Mouse (Mus musculus) intestine, embryonic 15.5 days (tissue): ENCODE data around the gene Kat8. TPM values are rescaled to one million over a fixed set of nuclear protein-coding genes. Genes with fewer than 3 reads are reported as not detected.

Source experiments
- ATAC-seq: fragments of 200-750 bp; cut with Nextera tagmentation; 2 replicates; pipeline ENCODE4 v1.8.0; 2017; ENCODE audit warnings: moderate TSS enrichment, moderate library complexity
- H3K27ac ChIP-seq: fragments of 300-500 bp; sonication (generic); 2 replicates; pipeline ENCODE4 v1.5.1; 2015; ENCODE audit warnings: mild to moderate bottlenecking, inconsistent platforms
- H3K27me3 ChIP-seq: fragments of 300-500 bp; sonication (generic); replicated peaks from 2 replicates; pipeline ENCODE4 v1.6.1; 2015; ENCODE audit warnings: inconsistent platforms
- H3K36me3 ChIP-seq: fragments of 300-500 bp; sonication (generic); 2 replicates; pipeline ENCODE4 v1.6.1; 2015; ENCODE audit warnings: inconsistent platforms
- H3K4me1 ChIP-seq: fragments of 300-500 bp; sonication (generic); replicated peaks from 2 replicates; pipeline ENCODE4 v1.6.1; 2015; ENCODE audit warnings: inconsistent platforms
- H3K4me2 ChIP-seq: fragments of 300-500 bp; sonication (generic); replicated peaks from 2 replicates; pipeline ENCODE4 v1.6.1; 2015; ENCODE audit warnings: mild to moderate bottlenecking, inconsistent platforms
- H3K4me3 ChIP-seq: fragments of 300-500 bp; sonication (generic); replicated peaks from 2 replicates; pipeline ENCODE4 v1.5.1; 2015; ENCODE audit warnings: inconsistent platforms
- H3K9ac ChIP-seq: fragments of 300-500 bp; sonication (generic); 2 replicates; pipeline ENCODE4 v1.6.1; 2015; ENCODE audit warnings: inconsistent platforms
- H3K9me3 ChIP-seq: fragments of 300-500 bp; sonication (generic); 2 replicates; pipeline ENCODE4 v1.6.1; 2016; ENCODE audit warnings: inconsistent platforms
- WGBS: fragments of 180-500 bp; shearing (Covaris S2); methylation state at CpG from one replicate; pipeline ENCODE4 v1.1.7; 2015; 5-methylcytosine and 5-hydroxymethylcytosine counted together
- polyA plus RNA-seq: library from polyadenylated mRNA; unstranded; fragments of >200 nt; fragmentation: Nextera tagmentation; extraction: Ambion mirVana; gene quantifications from 2 replicates; pipeline ENCODE4 v1.2.1, GENCODE M21; 2015

The Kat8 gene
- polyA plus RNA-seq, 1 experiment from 2014 or later: 31.7 TPM

GRCm38 (mm10) chr7:127899997-127900396, 12.3 kb upstream of the Kat8 start:
- Histone ChIP-seq H3K4me3 (no peak overlapping the region), H3K36me3 (no peaks in the 10 kb centered on the region), H3K4me1 (peaks cover 15% of the 10 kb centered on the region), H3K27me3 (no peaks in the 10 kb centered on the region), H3K4me2 (peak overlapping the region; percentile 41), H3K9me3 (no peaks in the 10 kb centered on the region), H3K27ac (peak overlapping the region; percentile 90), H3K9ac (no peak overlapping the region)
- WGBS: 31% methylated on average over 7 of the region's 7 CpGs
- ATAC-seq: peak; percentile 42

- no peaks in the 10 kb centered on the region for H3K9me3 ChIP-seq
- ATAC-seq: no peak
- no peak overlapping the region for H3K4me3 ChIP-seq
- no peaks in the 10 kb centered on the region for H3K27me3 ChIP-seq
- H3K4me2 ChIP-seq: no peak overlapping the region
- no peak overlapping the region for H3K9ac ChIP-seq
- H3K27ac ChIP-seq: no peak overlapping the region
- H3K36me3 ChIP-seq: peaks cover 14% of the 10 kb centered on the region
- WGBS: 78% methylated on average over 2 of the region's 2 CpGs
- peaks cover 20% of the 10 kb centered on the region for H3K4me1 ChIP-seq
Observed at GRCm38 (mm10) chr7:127901772-127902171, 10.5 kb upstream of the Kat8 start.

GRCm38 (mm10) chr7:127903971-127904796, 8.1 kb upstream of the Kat8 start, which contains the start of gene Bckdk:
Gene Bckdk (plus strand): TSS chr7:127904082.
- WGBS: 5% methylated on average over 38 of the region's 38 CpGs
- H3K4me3 ChIP-seq: peak within 1 kb of the TSS; percentile 77
- H3K4me1 ChIP-seq: peaks cover 20% of the 10 kb centered on the region
- H3K9ac ChIP-seq: peak within 1 kb of the TSS; percentile 92
- peaks cover 31% of the 10 kb centered on the region for H3K36me3 ChIP-seq
- peak; percentile 86 for ATAC-seq
- H3K4me2 ChIP-seq: peak within 1 kb of the TSS; percentile 80
- H3K9me3 ChIP-seq: no peaks in the 10 kb centered on the region
- no peaks in the 10 kb centered on the region for H3K27me3 ChIP-seq
- peak within 1 kb of the TSS; percentile 84 for H3K27ac ChIP-seq

GRCm38 (mm10) chr7:127907939-127908338, 4.4 kb upstream of the Kat8 start:
- no peak overlapping the region for H3K4me2 ChIP-seq
- H3K9ac ChIP-seq: no peak overlapping the region
- no peaks in the 10 kb centered on the region for H3K27me3 ChIP-seq
- H3K27ac ChIP-seq: no peak overlapping the region
- no peak overlapping the region for H3K4me3 ChIP-seq
- 95% methylated on average over 12 of the region's 12 CpGs for WGBS
- H3K4me1 ChIP-seq: peaks cover 16% of the 10 kb centered on the region
- H3K36me3 ChIP-seq: peaks cover 37% of the 10 kb centered on the region
- H3K9me3 ChIP-seq: no peaks in the 10 kb centered on the region
- ATAC-seq: no peak

- no peaks in the 10 kb centered on the region for H3K9me3 ChIP-seq
- WGBS: 88% methylated on average over 4 of the region's 4 CpGs
- ATAC-seq: no peak
- no peaks in the 10 kb centered on the region for H3K27me3 ChIP-seq
- no peak overlapping the region for H3K27ac ChIP-seq
- peaks cover 19% of the 10 kb centered on the region for H3K4me1 ChIP-seq
- peaks cover 37% of the 10 kb centered on the region for H3K36me3 ChIP-seq
- no peak overlapping the region for H3K9ac ChIP-seq
- H3K4me2 ChIP-seq: no peak overlapping the region
- no peak overlapping the region for H3K4me3 ChIP-seq
Observed at GRCm38 (mm10) chr7:127908656-127909055, 3.7 kb upstream of the Kat8 start.

GRCm38 (mm10) chr7:127912938-127913337, 622 bp downstream of the Kat8 start:
- WGBS: 15% methylated on average over 4 of the region's 4 CpGs
- H3K36me3 ChIP-seq: peaks cover 20% of the 10 kb centered on the region
- 0 out of 2 replicates have a peak, but pooled peaks cover 6% of the 10 kb centered on the region for H3K4me1 ChIP-seq
- H3K4me2 ChIP-seq: peak overlapping the region; percentile 66
- H3K27me3 ChIP-seq: no peaks in the 10 kb centered on the region
- H3K27ac ChIP-seq: peak overlapping the region; percentile 80; the same call in 1 of the 2 replicates
- peak overlapping the region; percentile 80 for H3K9ac ChIP-seq
- no peaks in the 10 kb centered on the region for H3K9me3 ChIP-seq
- H3K4me3 ChIP-seq: peak overlapping the region; percentile 75
- no peak for ATAC-seq

GRCm38 (mm10) chr7:127915293-127915692, 3.0 kb downstream of the Kat8 start:
- H3K27ac ChIP-seq: no peak overlapping the region
- H3K9ac ChIP-seq: no peak overlapping the region
- 0 out of 2 replicates have a peak, but pooled peaks cover 3% of the 10 kb centered on the region for H3K4me1 ChIP-seq
- H3K4me3 ChIP-seq: no peak overlapping the region
- no peaks in the 10 kb centered on the region for H3K27me3 ChIP-seq
- H3K4me2 ChIP-seq: no peak overlapping the region
- 87% methylated on average over 12 of the region's 12 CpGs for WGBS
- peaks cover 6% of the 10 kb centered on the region for H3K36me3 ChIP-seq
- no peaks in the 10 kb centered on the region for H3K9me3 ChIP-seq
- ATAC-seq: no peak

GRCm38 (mm10) chr7:127918203-127918602, 5.9 kb downstream of the Kat8 start:
- Histone ChIP-seq H3K9me3 (no peaks in the 10 kb centered on the region), H3K9ac (no peak overlapping the region), H3K4me2 (no peak overlapping the region), H3K4me3 (no peak overlapping the region), H3K27me3 (no peaks in the 10 kb centered on the region), H3K4me1 (peaks cover 5% of the 10 kb centered on the region; the same call in 1 of the 2 replicates), H3K27ac (no peak overlapping the region), H3K36me3 (peaks cover 6% of the 10 kb centered on the region)
- WGBS: 53% methylated on average over 3 of the region's 3 CpGs
- no peak for ATAC-seq

- no peak overlapping the region for H3K4me3 ChIP-seq
- H3K36me3 ChIP-seq: peaks cover 6% of the 10 kb centered on the region
- H3K9me3 ChIP-seq: no peaks in the 10 kb centered on the region
- no peak overlapping the region for H3K27ac ChIP-seq
- WGBS: 72% methylated on average over 7 of the region's 7 CpGs
- no peak overlapping the region for H3K4me2 ChIP-seq
- no peak overlapping the region for H3K9ac ChIP-seq
- no peaks in the 10 kb centered on the region for H3K27me3 ChIP-seq
- no peak for ATAC-seq
- H3K4me1 ChIP-seq: peaks cover 7% of the 10 kb centered on the region; the same call in 1 of the 2 replicates
Observed at GRCm38 (mm10) chr7:127919290-127919689, 7.0 kb downstream of the Kat8 start.

- 60% methylated on average over 8 of the region's 8 CpGs for WGBS
Observed at GRCm38 (mm10) chr7:127921516-127921915, 9.2 kb downstream of the Kat8 start.

GRCm38 (mm10) chr7:127922451-127923275, 10.3 kb downstream of the Kat8 start:
- H3K4me1 ChIP-seq: peaks cover 18% of the 10 kb centered on the region
- no peaks in the 10 kb centered on the region for H3K9me3 ChIP-seq
- 62% methylated on average over 6 of the region's 6 CpGs for WGBS
- peaks cover 3% of the 10 kb centered on the region for H3K36me3 ChIP-seq
- no peak overlapping the region for H3K9ac ChIP-seq
- H3K4me2 ChIP-seq: no peak overlapping the region
- H3K4me3 ChIP-seq: no peak overlapping the region
- H3K27me3 ChIP-seq: no peaks in the 10 kb centered on the region; the same call in 1 of the 2 replicates
- 0 out of 2 replicates have a peak overlapping the region, but pooled peaks have one; percentile 29 for H3K27ac ChIP-seq
- no peak for ATAC-seq

More at GRCm38 (mm10) chr7:127921516-127921915, 9.2 kb downstream of the Kat8 start:
- H3K9ac ChIP-seq: no peak overlapping the region
- H3K27ac ChIP-seq: no peak overlapping the region
- H3K4me1 ChIP-seq: peaks cover 14% of the 10 kb centered on the region
- no peaks in the 10 kb centered on the region for H3K27me3 ChIP-seq
- no peak overlapping the region for H3K4me2 ChIP-seq
- H3K9me3 ChIP-seq: no peaks in the 10 kb centered on the region
- no peak for ATAC-seq
- no peak overlapping the region for H3K4me3 ChIP-seq
- H3K36me3 ChIP-seq: peaks cover 5% of the 10 kb centered on the region; the same call in 1 of the 2 replicates

- Histone ChIP-seq H3K36me3 (peaks cover 3% of the 10 kb centered on the region), H3K27me3 (no peaks in the 10 kb centered on the region; the same call in 1 of the 2 replicates), H3K27ac (peak overlapping the region; percentile 71), H3K9ac (no peak overlapping the region), H3K9me3 (no peaks in the 10 kb centered on the region), H3K4me1 (peaks cover 23% of the 10 kb centered on the region), H3K4me3 (no peak overlapping the region), H3K4me2 (no peak overlapping the region)
- WGBS: 79% methylated on average over 5 of the region's 5 CpGs
- ATAC-seq: no peak
Observed at GRCm38 (mm10) chr7:127923714-127924113, 11.4 kb downstream of the Kat8 start.
